Mouse (Mus musculus): ENCODE measurements around the gene Akna. TPM values are rescaled to one million over a fixed set of nuclear protein-coding genes. Genes with fewer than 3 reads are reported as not detected.
"Not testable (repeated sequence)": the region's sequence is repeated elsewhere in the genome, so short reads cannot be mapped to it uniquely, and the experiment has no call there.

Akna gene
- polyA plus RNA-seq, 1 experiment, result 76.6 TPM

DNA sequence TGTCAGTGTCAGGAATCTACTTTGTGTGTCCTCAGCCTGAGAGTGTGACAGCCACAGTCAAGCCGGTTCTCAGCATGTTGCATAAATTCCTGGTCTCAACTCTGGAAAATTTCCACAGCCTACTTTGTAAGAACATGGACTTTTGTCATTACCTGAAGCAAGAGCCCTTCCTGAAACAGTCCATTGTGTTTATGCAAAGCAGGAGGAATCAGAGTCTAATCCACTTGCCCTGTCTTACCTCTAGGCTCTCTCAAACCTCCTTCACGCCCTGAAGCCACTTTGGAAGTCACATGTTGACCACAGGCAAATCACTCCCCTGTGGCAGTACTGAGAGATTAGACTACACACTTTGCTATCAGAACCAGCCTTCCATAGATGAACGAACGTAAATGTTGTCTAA, 60.7 kb downstream of the Akna start:
- TF ChIP-seq CTCF (IDR thresholded peaks at IDR 0.05; ENCODE audit: borderline replicate concordance, control insufficient read depth, extremely low read depth, insufficient read depth, low read length, poor library complexity) (no peak), POLR2A (IDR thresholded peaks at IDR 0.05; ENCODE audit: control insufficient read depth, extremely low read depth, insufficient read depth, low read length, poor library complexity) (no peak)
- DNase-seq, result no peak
- no peaks in the 10 kb centered on the region for H3K4me1 ChIP-seq (replicated peaks; ENCODE audit: control insufficient read depth, insufficient read depth, low read length)
- H3K4me3 ChIP-seq (ENCODE audit: control insufficient read depth, insufficient read depth, low read length), result no peak overlapping the region
- H3K36me3 ChIP-seq (ENCODE audit: control insufficient read depth, insufficient read depth, low read length), result no peaks in the 10 kb centered on the region
- no peaks in the 10 kb centered on the region for H3K27me3 ChIP-seq (ENCODE audit: control insufficient read depth, insufficient read depth, low read length)
- no peak overlapping the region for H3K27ac ChIP-seq (ENCODE audit: control insufficient read depth, insufficient read depth, low read length)
- WGBS, result 89% methylated on average over 4 of the region's 4 CpGs

DNA sequence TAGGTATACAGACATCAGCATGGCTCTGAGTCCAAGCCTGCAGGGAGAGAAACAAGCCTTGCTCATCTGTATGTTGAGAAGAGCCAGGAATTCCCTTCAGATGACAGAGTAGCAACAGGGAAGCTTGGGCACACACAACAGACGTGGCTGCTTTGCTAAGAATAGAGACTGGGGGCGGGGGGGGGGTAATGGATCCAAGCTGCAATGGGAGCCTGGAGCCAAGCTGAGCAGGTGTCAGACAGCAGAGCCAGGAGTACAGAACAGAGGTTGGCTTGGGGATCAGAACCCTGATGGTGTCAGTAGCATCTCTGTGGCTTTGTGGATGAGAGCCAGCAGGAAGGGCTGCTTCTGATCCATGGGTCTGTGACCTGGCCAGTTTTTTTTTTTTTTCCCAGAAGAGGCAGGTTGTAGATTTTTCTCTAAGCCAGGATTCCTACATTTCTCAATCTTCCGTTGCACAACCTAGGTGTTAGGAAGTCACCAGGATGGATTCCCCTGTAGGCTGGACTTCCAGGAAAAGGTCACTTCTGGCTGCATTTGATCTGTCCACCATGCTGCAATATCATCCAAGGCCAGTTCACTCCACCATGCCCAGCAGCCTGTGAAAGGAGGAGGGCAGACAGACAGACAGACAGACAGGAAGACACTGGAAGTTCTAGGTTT, 64.6 kb downstream of the Akna start:
- Histone ChIP-seq H3K27ac (ENCODE audit: control insufficient read depth, insufficient read depth, low read length) (no peak overlapping the region), H3K36me3 (ENCODE audit: control insufficient read depth, insufficient read depth, low read length) (no peaks in the 10 kb centered on the region), H3K27me3 (ENCODE audit: control insufficient read depth, insufficient read depth, low read length) (no peaks in the 10 kb centered on the region), H3K4me3 (ENCODE audit: control insufficient read depth, insufficient read depth, low read length) (no peak overlapping the region), H3K4me1 (replicated peaks; ENCODE audit: control insufficient read depth, insufficient read depth, low read length) (no peaks in the 10 kb centered on the region)
- no peak for DNase-seq
- WGBS, result 86% methylated on average over 3 of the region's 3 CpGs
- no peak for TF ChIP-seq CTCF (IDR thresholded peaks at IDR 0.05; ENCODE audit: borderline replicate concordance, control insufficient read depth, extremely low read depth, insufficient read depth, low read length, poor library complexity)
- TF ChIP-seq POLR2A (IDR thresholded peaks at IDR 0.05; ENCODE audit: control insufficient read depth, extremely low read depth, insufficient read depth, low read length, poor library complexity), result no peak

DNA sequence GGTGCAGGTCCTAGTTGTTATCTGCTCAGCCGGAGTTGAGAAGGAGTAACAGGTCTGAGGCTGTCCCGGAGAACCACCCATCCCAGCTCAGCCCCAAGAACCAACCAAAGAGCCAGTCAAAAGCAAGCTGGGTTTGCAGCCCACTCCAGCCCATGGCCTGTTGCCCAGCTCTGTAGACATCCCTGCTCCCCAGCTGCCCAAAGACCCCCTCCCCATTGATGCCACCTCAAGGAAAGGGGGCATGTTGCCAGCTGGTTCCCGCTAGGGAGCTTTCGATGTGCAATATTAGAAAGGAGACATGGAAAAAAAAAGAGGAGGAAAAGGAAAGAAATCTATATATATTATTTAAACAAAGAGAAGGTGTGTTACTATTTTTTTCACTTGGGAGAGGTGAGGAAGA, 69.8 kb downstream of the Akna start:
- Histone ChIP-seq H3K27me3 (ENCODE audit: control insufficient read depth, insufficient read depth, low read length) (no peaks in the 10 kb centered on the region), H3K4me3 (ENCODE audit: control insufficient read depth, insufficient read depth, low read length) (no peak overlapping the region), H3K27ac (ENCODE audit: control insufficient read depth, insufficient read depth, low read length) (no peak overlapping the region), H3K4me1 (replicated peaks; ENCODE audit: control insufficient read depth, insufficient read depth, low read length) (no peaks in the 10 kb centered on the region), H3K36me3 (ENCODE audit: control insufficient read depth, insufficient read depth, low read length) (no peaks in the 10 kb centered on the region)
- no peak for TF ChIP-seq POLR2A (IDR thresholded peaks at IDR 0.05; ENCODE audit: control insufficient read depth, extremely low read depth, insufficient read depth, low read length, poor library complexity)
- TF ChIP-seq CTCF (IDR thresholded peaks at IDR 0.05; ENCODE audit: borderline replicate concordance, control insufficient read depth, extremely low read depth, insufficient read depth, low read length, poor library complexity), result no peak
- WGBS, result 98% methylated on average over 4 of the region's 4 CpGs
- no peak for DNase-seq

DNA sequence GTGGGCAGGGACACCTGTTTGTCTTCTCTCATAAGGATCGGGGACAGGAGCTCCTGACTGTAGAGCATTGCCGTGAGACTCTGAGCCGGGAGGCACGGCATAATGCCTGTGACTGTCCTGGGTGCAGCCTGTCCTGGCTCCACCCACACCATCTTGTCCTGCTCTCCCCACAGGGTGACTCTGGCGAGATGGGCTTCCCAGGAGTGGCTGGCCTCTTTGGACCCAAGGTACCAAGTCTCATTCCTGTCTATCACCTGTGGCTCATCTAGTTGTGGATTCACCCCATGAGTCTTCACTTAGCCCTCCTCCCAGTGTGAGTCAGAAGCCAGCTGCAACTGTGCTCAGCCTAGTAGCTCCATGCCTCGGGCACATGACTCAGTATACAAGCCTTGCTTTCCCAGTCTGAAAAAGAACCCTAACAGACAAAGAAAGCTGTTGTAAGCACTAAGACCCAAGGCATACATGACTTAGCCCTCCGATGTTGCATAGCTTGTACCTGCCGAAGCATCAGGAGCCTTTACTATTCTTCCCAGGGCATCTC, 79.8 kb downstream of the Akna start:
- no peak overlapping the region for H3K4me3 ChIP-seq (ENCODE audit: control insufficient read depth, insufficient read depth, low read length)
- TF ChIP-seq POLR2A (IDR thresholded peaks at IDR 0.05; ENCODE audit: control insufficient read depth, extremely low read depth, insufficient read depth, low read length, poor library complexity) (no peak), CTCF (IDR thresholded peaks at IDR 0.05; ENCODE audit: borderline replicate concordance, control insufficient read depth, extremely low read depth, insufficient read depth, low read length, poor library complexity) (no peak)
- H3K4me1 ChIP-seq (replicated peaks; ENCODE audit: control insufficient read depth, insufficient read depth, low read length), result no peaks in the 10 kb centered on the region
- no peak for DNase-seq
- H3K36me3 ChIP-seq (ENCODE audit: control insufficient read depth, insufficient read depth, low read length), result no peaks in the 10 kb centered on the region
- WGBS, result 96% methylated on average over 8 of the region's 8 CpGs
- H3K27me3 ChIP-seq (ENCODE audit: control insufficient read depth, insufficient read depth, low read length), result no peaks in the 10 kb centered on the region
- no peak overlapping the region for H3K27ac ChIP-seq (ENCODE audit: control insufficient read depth, insufficient read depth, low read length)

DNA sequence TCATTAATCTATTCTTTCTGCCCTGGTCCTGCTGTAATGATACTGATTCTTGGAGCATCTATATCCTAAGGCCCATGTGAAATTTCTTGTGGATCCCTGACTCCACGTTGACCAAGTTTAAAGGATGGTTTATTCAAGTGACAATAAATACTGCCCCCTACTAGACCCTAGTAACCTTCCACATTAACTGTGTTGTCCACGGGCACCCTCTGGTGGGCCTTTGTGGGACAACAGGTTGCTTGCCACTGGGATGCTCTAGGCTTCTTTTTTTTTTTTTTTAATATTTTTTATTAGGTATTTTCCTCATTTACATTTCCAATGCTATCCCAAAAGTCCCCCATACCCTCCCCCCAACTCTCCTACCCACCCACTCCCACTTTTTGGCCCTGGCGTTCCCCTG, 83.6 kb downstream of the Akna start:
- H3K4me3 ChIP-seq (ENCODE audit: control insufficient read depth, insufficient read depth, low read length); H3K27me3 ChIP-seq (ENCODE audit: control insufficient read depth, insufficient read depth, low read length); H3K36me3 ChIP-seq (ENCODE audit: control insufficient read depth, insufficient read depth, low read length); H3K27ac ChIP-seq (ENCODE audit: control insufficient read depth, insufficient read depth, low read length); H3K4me1 ChIP-seq (replicated peaks; ENCODE audit: control insufficient read depth, insufficient read depth, low read length): not testable (repeated sequence)
- WGBS, result 26% methylated on average over 3 of the region's 3 CpGs
- DNase-seq, result peak; percentile 74

Other genes starting within 250 kb of the Akna start
- gene Ambp, start 248.6 kb downstream of the Akna start, polyA plus RNA-seq (2012; rRNA removed), result 0.27 and 2.9 TPM in 2 replicates
- gene Kif12, start 231.2 kb downstream of the Akna start, polyA plus RNA-seq (2012; rRNA removed), result 0.92 and 1.00 TPM in 2 replicates
- 14.1 and 15.5 TPM in 2 replicates for gene Col27a1, start 189.3 kb downstream of the Akna start, polyA plus RNA-seq (2012; rRNA removed)
- 3.5 and 5.3 TPM in 2 replicates for gene Orm1, start 58.8 kb downstream of the Akna start, polyA plus RNA-seq (2012; rRNA removed)
- 0.18 and 0.28 TPM in 2 replicates for gene Orm3, start 47.2 kb downstream of the Akna start, polyA plus RNA-seq (2012; rRNA removed)
- 0.31 and 0.38 TPM in 2 replicates for gene Orm2, start 40.9 kb downstream of the Akna start, polyA plus RNA-seq (2012; rRNA removed)
- gene Whrn, start 92.6 kb upstream of the Akna start, polyA plus RNA-seq (2012; rRNA removed), result 132 and 204 TPM in 2 replicates
- 39.4 and 41.5 TPM in 2 replicates for gene Atp6v1g1, start 141.4 kb upstream of the Akna start, polyA plus RNA-seq (2012; rRNA removed)
- 15.7 and 20.9 TPM in 2 replicates for gene Tmem268, start 155.4 kb upstream of the Akna start, polyA plus RNA-seq (2012; rRNA removed)
- gene Gm11213, start 201.9 kb upstream of the Akna start, polyA plus RNA-seq (2012; rRNA removed), result not detected in 2 replicates
- gene Tex48, start 219.1 kb upstream of the Akna start, polyA plus RNA-seq (2012; rRNA removed), result 0.28 TPM in 1 of 2 replicates, not detected in the other

All from thymus, adult 2 months (tissue).